Mouse (Mus musculus): Measurements from ENCODE around the gene Wdtc1.
A peak's percentile ranks its signal among the peaks of the same experiment; 100 is the strongest.

The Wdtc1 gene

GRCm38 (mm10) chr4:133250609-133251008, 102.7 kb downstream of the Wdtc1 start:
- DNase-seq (ENCODE audit: low spot score): peak; percentile 78

DNA sequence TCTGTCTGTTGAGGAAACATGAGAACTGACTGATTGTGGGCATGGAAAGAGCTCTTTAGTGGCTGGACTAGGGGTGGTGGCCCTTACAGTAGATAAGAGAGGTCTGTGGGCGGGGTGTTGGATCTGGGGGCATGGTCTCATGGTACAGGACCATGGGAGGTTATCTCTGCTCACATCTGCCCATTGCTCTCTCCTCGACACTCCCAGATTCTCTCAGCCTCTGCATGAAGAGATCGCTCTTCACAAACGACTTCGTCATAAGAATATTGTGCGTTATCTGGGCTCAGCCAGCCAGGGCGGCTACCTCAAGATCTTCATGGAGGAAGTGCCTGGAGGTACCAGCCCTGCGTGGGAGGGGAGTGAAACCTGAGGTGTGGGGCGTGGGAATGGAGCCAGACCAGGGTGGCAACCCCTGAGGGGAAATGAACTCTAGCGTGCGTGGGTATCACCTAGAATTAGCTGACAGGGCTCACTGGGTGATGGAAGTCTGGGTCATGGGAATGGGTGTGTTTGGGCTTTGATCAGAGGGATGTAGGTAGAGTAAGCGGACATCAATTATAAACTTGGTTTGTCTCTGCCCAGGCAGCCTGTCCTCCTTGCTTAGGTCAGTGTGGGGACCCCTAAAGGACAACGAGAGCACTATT, 105.4 kb downstream of the Wdtc1 start:
- peak; percentile 42 for DNase-seq (ENCODE audit: low spot score)

GRCm38 (mm10) chr4:133247072-133247471, 106.2 kb downstream of the Wdtc1 start:
- no peak for DNase-seq (ENCODE audit: low spot score)

- no peak for DNase-seq (ENCODE audit: low spot score)
Measured at GRCm38 (mm10) chr4:133244289-133244688, 109.0 kb downstream of the Wdtc1 start.

GRCm38 (mm10) chr4:133243538-133243937, 109.7 kb downstream of the Wdtc1 start:
- DNase-seq (ENCODE audit: low spot score): no peak

DNA sequence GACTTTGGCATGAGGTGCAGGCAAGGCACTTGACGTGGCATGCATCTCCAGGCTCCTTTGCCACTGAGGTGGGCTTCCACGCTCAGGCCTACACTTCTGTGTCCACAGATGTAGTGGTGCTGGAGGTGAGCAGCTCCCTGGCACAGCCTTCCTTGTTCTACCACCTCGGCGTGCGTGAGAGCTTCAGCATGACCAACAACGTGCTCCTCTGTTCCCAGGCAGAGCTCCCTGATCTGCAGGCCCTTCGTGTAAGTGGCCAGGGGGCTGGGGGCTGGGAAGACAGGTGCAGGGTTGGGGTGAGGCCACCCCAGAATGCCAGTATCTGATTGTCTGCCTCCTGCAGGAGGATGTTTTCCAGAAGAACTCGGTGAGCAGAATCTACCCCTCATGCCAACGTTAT, 110.6 kb downstream of the Wdtc1 start:
- no peak for DNase-seq (ENCODE audit: low spot score)
